Mouse (Mus musculus): ENCODE results near the gene Commd1. TPM values are rescaled to one million over a fixed set of nuclear protein-coding genes. Genes with fewer than 3 reads are reported as not detected.

The Commd1 gene
- total and polyA plus RNA-seq, 3 experiments, result 102 to 113 TPM; not detected in 1

DNA sequence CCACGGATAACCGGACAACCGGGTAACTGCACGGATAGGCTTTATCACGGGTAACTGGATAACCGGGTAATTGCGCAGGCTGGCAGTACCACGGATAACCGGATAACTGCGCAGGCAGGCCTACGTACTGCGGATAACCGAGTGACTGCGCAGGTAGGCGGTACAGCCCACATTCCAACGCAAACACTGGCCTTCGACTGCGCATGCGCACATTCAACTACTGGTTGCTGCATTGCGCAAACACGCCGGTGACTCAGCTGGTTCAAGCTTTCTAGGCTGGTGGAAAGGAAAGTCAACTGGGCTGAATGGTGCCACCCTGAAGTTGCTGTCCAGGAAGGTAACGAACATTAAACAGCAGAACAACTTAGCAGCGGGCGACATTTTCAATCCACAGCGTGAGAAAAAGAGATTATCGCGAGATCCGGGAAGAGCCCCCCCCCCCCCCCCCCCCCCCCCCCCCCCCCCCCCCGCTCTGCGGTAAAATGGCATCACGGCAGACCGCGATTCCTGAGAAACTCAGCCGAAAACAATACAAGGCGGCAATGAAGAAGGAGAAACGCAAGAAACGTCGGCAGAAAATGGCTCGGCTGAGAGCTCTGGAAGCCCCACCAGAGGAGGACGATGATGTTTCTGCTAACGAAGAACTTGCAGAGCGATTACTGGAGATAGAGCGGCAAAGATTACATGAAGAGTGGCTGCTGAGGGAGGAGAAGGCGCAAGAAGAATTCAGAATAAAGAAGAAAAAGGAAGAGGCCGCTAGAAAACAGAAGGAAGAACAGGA is 9.2 kb downstream of the Commd1 start (continued):
- TF ChIP-seq ETS1 (IDR thresholded peaks at IDR 0.05; ENCODE audit: low read depth, low read length) (0 out of 2 replicates have a peak, but pooled peaks have one; percentile 58), POLR2AphosphoS5 (IDR thresholded peaks at IDR 0.05; ENCODE audit: borderline replicate concordance, low read depth, low read length) (peak; percentile 80; the same call in 1 of the 2 replicates), RAD21 (IDR thresholded peaks at IDR 0.05; ENCODE audit: low read depth, low read length) (no peak)

DNA sequence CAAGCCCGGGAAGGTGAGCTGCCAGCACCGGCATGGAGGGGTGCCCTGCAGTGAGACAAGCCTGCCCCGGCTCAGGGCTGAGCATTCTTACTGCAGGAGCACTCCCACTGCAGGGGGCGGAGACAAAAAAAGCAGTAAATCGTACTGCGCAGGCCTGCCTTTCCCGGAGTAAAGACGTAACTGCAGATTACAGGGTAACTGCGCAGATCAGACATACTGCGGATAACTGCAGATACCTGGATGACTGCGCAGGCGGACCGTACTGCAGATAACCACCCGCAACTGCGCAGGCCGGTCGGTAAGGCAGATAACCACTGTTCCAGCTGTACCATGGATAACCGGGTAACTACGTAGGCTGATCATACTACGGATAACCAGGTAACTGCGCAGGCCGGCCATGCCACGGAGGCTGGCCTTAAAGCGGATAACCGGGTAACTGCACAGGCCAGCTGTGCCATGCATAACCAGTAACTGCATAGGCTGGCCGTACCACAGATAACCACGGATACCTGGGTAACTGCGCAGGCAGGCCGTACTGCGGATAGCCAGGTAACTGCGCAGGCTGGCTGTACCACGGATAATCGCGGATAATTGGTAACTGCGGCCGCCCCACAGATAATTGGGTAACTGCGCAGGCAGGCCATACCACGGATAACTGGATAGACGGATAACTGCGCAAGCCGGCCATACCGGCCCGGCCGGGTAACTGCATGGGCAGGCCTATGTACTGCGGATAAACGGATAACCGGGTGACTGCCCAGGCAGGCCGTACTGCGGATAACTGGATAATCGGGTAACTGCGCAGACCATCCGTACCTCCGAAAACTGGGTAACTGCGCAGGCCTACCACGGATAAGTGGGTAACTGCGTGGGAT is 10.1 kb downstream of the Commd1 start, which contains the start of gene Zrsr1:
Gene Zrsr1, plus strand, starts transcription at position 171 of the 875 bp plus-strand sequence.
- DNase-seq (ENCODE audit: low read depth, low spot score), result peak; percentile 97
- Histone ChIP-seq H3K4me1 (ENCODE audit: control insufficient read depth in 1 of 2, insufficient read depth in 2 of 2, low read length in 2 of 2) (peaks cover 0 to 10% of the 10 kb centered on the region in 2 experiments; a peak in 2 of 4 replicates), H3K9me3 (replicated peaks; ENCODE audit: insufficient read depth, low read length) (no peaks in the 10 kb centered on the region), H3K27ac (ENCODE audit: control insufficient read depth, low read depth, low read length) (peak within 1 kb of the TSS; percentile 94), H3K27me3 (ENCODE audit: control insufficient read depth in 1 of 2, insufficient read depth in 2 of 2, low read length in 2 of 2) (no peaks in the 10 kb centered on the region), H3K9ac (ENCODE audit: control insufficient read depth, low read depth, low read length, poor library complexity, severe bottlenecking) (peak within 1 kb of the TSS; percentile 71), H3K79me2 (ENCODE audit: control insufficient read depth, insufficient read depth, low read length, poor library complexity) (peaks cover 42% of the 10 kb centered on the region), H3K36me3 (ENCODE audit: control insufficient read depth in 1 of 2, insufficient read depth in 2 of 2, low read length in 2 of 2) (peaks cover 0 to 18% of the 10 kb centered on the region in 2 experiments; a peak in 3 of 4 replicates), H3K4me3 (ENCODE audit: control insufficient read depth in 1 of 2, insufficient read depth in 1 of 2, low read depth in 2 of 2, low read length in 2 of 2) (peak within 1 kb of the TSS; percentile 74 to 77)
- peak; percentile 79 to 88 for TF ChIP-seq EP300 (IDR thresholded peaks at IDR 0.05; ENCODE audit: low read depth in 1 of 2, low read length in 2 of 2)
- TF ChIP-seq ETS1 (IDR thresholded peaks at IDR 0.05; ENCODE audit: low read depth, low read length), result peak; percentile 99
- no peak; the same call in 1 of the 2 replicates for TF ChIP-seq KAT2A (conservative IDR thresholded peaks at IDR 0.05; ENCODE audit: low read depth, low read length)
- peak; percentile 88 for TF ChIP-seq TCF12 (IDR thresholded peaks at IDR 0.05; ENCODE audit: low read depth, low read length)
- no peak for TF ChIP-seq USF1 (IDR thresholded peaks at IDR 0.05; ENCODE audit: low read depth, low read length)
- TF ChIP-seq ZNF384 (IDR thresholded peaks at IDR 0.05; ENCODE audit: low read depth, low read length), result peak; percentile 32; the same call in 1 of the 2 replicates
- peak; percentile 72 for TF ChIP-seq MXI1 (IDR thresholded peaks at IDR 0.05; ENCODE audit: low read depth, low read length)
- peak; percentile 45; the same call in 1 of the 2 replicates for TF ChIP-seq BHLHE40 (IDR thresholded peaks at IDR 0.05; ENCODE audit: borderline replicate concordance, low read depth, low read length)
- TF ChIP-seq JUND (IDR thresholded peaks at IDR 0.05; ENCODE audit: low read depth, low read length), result no peak
- no peak for TF ChIP-seq CHD1 (IDR thresholded peaks at IDR 0.05; ENCODE audit: low read depth, low read length)
- 0 out of 2 replicates have a peak, but pooled peaks have one; percentile 0 for TF ChIP-seq UBTF (IDR thresholded peaks at IDR 0.05; ENCODE audit: borderline replicate concordance, insufficient read depth, low read depth, low read length)
- TF ChIP-seq POLR2AphosphoS2 (IDR thresholded peaks at IDR 0.05; ENCODE audit: low read length), result peak; percentile 67; the same call in 1 of the 2 replicates
- TF ChIP-seq MYB (IDR thresholded peaks at IDR 0.05; ENCODE audit: low read depth, low read length), result peak; percentile 76
- no peak for TF ChIP-seq ZKSCAN1 (IDR thresholded peaks at IDR 0.05; ENCODE audit: low read depth, low read length)
- TF ChIP-seq POLR2A (IDR thresholded peaks at IDR 0.05; ENCODE audit: control insufficient read depth in 1 of 2, insufficient read depth in 1 of 2, low read depth in 1 of 2, low read length in 2 of 2, poor library complexity in 1 of 2), result peak; percentile 59 to 82
- no peak for TF ChIP-seq USF2 (IDR thresholded peaks at IDR 0.05; ENCODE audit: borderline replicate concordance in 1 of 2, insufficient read depth in 1 of 2, low read depth in 1 of 2, low read length in 2 of 2)
- peak; percentile 86 for TF ChIP-seq NRF1 (IDR thresholded peaks at IDR 0.05; ENCODE audit: insufficient read depth, low read depth, low read length, poor library complexity, severe bottlenecking)
- TF ChIP-seq MAZ (IDR thresholded peaks at IDR 0.05; ENCODE audit: low read depth, low read length), result no peak; the same call in 1 of the 2 replicates
- TF ChIP-seq HCFC1 (IDR thresholded peaks at IDR 0.05; ENCODE audit: low read depth, low read length), result peak; percentile 77
- peak; percentile 60; the same call in 1 of the 2 replicates for TF ChIP-seq MYC (IDR thresholded peaks at IDR 0.05; ENCODE audit: low read depth, low read length)
- TF ChIP-seq TAL1 (IDR thresholded peaks at IDR 0.05; ENCODE audit: low read length), result peak; percentile 73
- no peak for TF ChIP-seq RAD21 (IDR thresholded peaks at IDR 0.05; ENCODE audit: low read depth, low read length)
- peak; percentile 81 for TF ChIP-seq NELFE (IDR thresholded peaks at IDR 0.05; ENCODE audit: low read depth, low read length)
- TF ChIP-seq GATA1 (IDR thresholded peaks at IDR 0.05; ENCODE audit: low read depth, low read length), result peak; percentile 91
- TF ChIP-seq POLR2AphosphoS5 (IDR thresholded peaks at IDR 0.05; ENCODE audit: borderline replicate concordance, low read depth, low read length), result 0 out of 2 replicates have a peak, but pooled peaks have one; percentile 61
- TF ChIP-seq SIN3A (IDR thresholded peaks at IDR 0.05; ENCODE audit: low read length), result peak; percentile 95
- TF ChIP-seq ELF1 (IDR thresholded peaks at IDR 0.05; ENCODE audit: low read depth, low read length), result no peak
- TF ChIP-seq CTCF (IDR thresholded peaks at IDR 0.05 in 2 of 3, conservative IDR thresholded peaks at IDR 0.05 in 1 of 3; ENCODE audit: control insufficient read depth in 1 of 3, insufficient read depth in 1 of 3, low read depth in 2 of 3, low read length in 3 of 3, poor library complexity in 1 of 3, severe bottlenecking in 1 of 3), result no peak
- no peak for TF ChIP-seq E2F4 (IDR thresholded peaks at IDR 0.05; ENCODE audit: borderline replicate concordance, low read depth, low read length)
